Mouse (Mus musculus): ENCODE results near the gene Pacrg. TPM values are rescaled to one million over a fixed set of nuclear protein-coding genes. Genes with fewer than 3 reads are reported as not detected.

Pacrg gene
- total and polyA plus RNA-seq, 3 experiments, result not detected

GRCm38 (mm10) chr17:10698041-10698440 lies 142.1 kb downstream of the Pacrg start:
- TF ChIP-seq ZMIZ1 (IDR thresholded peaks at IDR 0.05; ENCODE audit: low read depth, low read length) (no peak), CHD1 (IDR thresholded peaks at IDR 0.05; ENCODE audit: low read depth, low read length) (no peak), CTCF (IDR thresholded peaks at IDR 0.05 in 2 of 3, conservative IDR thresholded peaks at IDR 0.05 in 1 of 3; ENCODE audit: control insufficient read depth in 1 of 3, insufficient read depth in 1 of 3, low read depth in 2 of 3, low read length in 3 of 3, poor library complexity in 1 of 3, severe bottlenecking in 1 of 3) (no peak)
- no peak overlapping the region for H3K27ac ChIP-seq (ENCODE audit: control insufficient read depth, low read depth, low read length)
- no peak for DNase-seq (ENCODE audit: low read depth, low spot score)
- H3K4me1 ChIP-seq (ENCODE audit: control insufficient read depth in 1 of 2, insufficient read depth in 2 of 2, low read length in 2 of 2), result no peaks in the 10 kb centered on the region
- H3K9me3 ChIP-seq (replicated peaks; ENCODE audit: insufficient read depth, low read length), result no peaks in the 10 kb centered on the region
- H3K4me3 ChIP-seq (ENCODE audit: control insufficient read depth in 1 of 2, insufficient read depth in 1 of 2, low read depth in 2 of 2, low read length in 2 of 2), result no peak overlapping the region
- no peak overlapping the region for H3K9ac ChIP-seq (ENCODE audit: control insufficient read depth, low read depth, low read length, poor library complexity, severe bottlenecking)
- no peaks in the 10 kb centered on the region for H3K27me3 ChIP-seq (ENCODE audit: control insufficient read depth in 1 of 2, insufficient read depth in 2 of 2, low read length in 2 of 2)
- H3K79me2 ChIP-seq (ENCODE audit: control insufficient read depth, insufficient read depth, low read length, poor library complexity), result no peaks in the 10 kb centered on the region
- no peaks in the 10 kb centered on the region for H3K36me3 ChIP-seq (ENCODE audit: control insufficient read depth in 1 of 2, insufficient read depth in 2 of 2, low read length in 2 of 2)

- Histone ChIP-seq H3K9me3 (replicated peaks; ENCODE audit: insufficient read depth, low read length) (no peaks in the 10 kb centered on the region), H3K79me2 (ENCODE audit: control insufficient read depth, insufficient read depth, low read length, poor library complexity) (no peaks in the 10 kb centered on the region), H3K27ac (ENCODE audit: control insufficient read depth, low read depth, low read length) (no peak overlapping the region), H3K4me1 (ENCODE audit: control insufficient read depth in 1 of 2, insufficient read depth in 2 of 2, low read length in 2 of 2) (no peaks in the 10 kb centered on the region), H3K36me3 (ENCODE audit: control insufficient read depth in 1 of 2, insufficient read depth in 2 of 2, low read length in 2 of 2) (no peaks in the 10 kb centered on the region), H3K27me3 (ENCODE audit: control insufficient read depth in 1 of 2, insufficient read depth in 2 of 2, low read length in 2 of 2) (no peaks in the 10 kb centered on the region), H3K4me3 (ENCODE audit: control insufficient read depth in 1 of 2, insufficient read depth in 1 of 2, low read depth in 2 of 2, low read length in 2 of 2) (no peak overlapping the region), H3K9ac (ENCODE audit: control insufficient read depth, low read depth, low read length, poor library complexity, severe bottlenecking) (no peak overlapping the region)
- TF ChIP-seq ELF1 (IDR thresholded peaks at IDR 0.05; ENCODE audit: low read depth, low read length) (no peak), E2F4 (IDR thresholded peaks at IDR 0.05; ENCODE audit: borderline replicate concordance, low read depth, low read length) (no peak), USF2 (IDR thresholded peaks at IDR 0.05; ENCODE audit: borderline replicate concordance in 1 of 2, insufficient read depth in 1 of 2, low read depth in 1 of 2, low read length in 2 of 2) (no peak), GATA1 (IDR thresholded peaks at IDR 0.05; ENCODE audit: low read depth, low read length) (no peak), CHD1 (IDR thresholded peaks at IDR 0.05; ENCODE audit: low read depth, low read length) (no peak), MAX (IDR thresholded peaks at IDR 0.05; ENCODE audit: low read length) (no peak), ETS1 (IDR thresholded peaks at IDR 0.05; ENCODE audit: low read depth, low read length) (no peak), SIN3A (IDR thresholded peaks at IDR 0.05; ENCODE audit: low read length) (no peak), POLR2AphosphoS5 (IDR thresholded peaks at IDR 0.05; ENCODE audit: borderline replicate concordance, low read depth, low read length) (no peak), UBTF (IDR thresholded peaks at IDR 0.05; ENCODE audit: borderline replicate concordance, insufficient read depth, low read depth, low read length) (no peak), MAZ (IDR thresholded peaks at IDR 0.05; ENCODE audit: low read depth, low read length) (no peak)
- DNase-seq (ENCODE audit: low read depth, low spot score), result no peak
These were observed 144.7 kb downstream of the Pacrg start for GRCm38 (mm10) chr17:10695421-10695820.

DNA sequence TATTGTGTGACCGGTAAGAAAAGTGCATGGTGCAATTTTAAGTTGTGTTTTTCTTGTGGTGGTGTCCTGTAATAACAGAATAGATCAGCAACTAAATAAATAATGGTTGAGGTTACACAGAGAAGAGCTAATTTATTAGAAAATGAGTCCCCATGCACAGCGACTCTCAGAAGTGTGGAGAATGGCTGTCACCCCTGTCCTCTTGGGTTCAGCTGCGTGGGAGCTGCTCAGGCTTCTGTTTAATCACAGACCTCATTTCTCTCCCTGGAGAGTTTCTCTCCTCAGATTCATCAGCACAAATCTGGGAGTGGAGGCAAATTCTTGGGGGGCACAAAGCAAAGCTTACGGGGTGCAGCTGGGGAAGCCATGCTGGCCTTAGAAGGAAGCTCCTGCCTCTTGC lies 163.0 kb downstream of the Pacrg start:
- H3K4me3 ChIP-seq (ENCODE audit: control insufficient read depth in 1 of 2, insufficient read depth in 1 of 2, low read depth in 2 of 2, low read length in 2 of 2), result no peak overlapping the region
- no peaks in the 10 kb centered on the region for H3K27me3 ChIP-seq (ENCODE audit: control insufficient read depth in 1 of 2, insufficient read depth in 2 of 2, low read length in 2 of 2)
- H3K79me2 ChIP-seq (ENCODE audit: control insufficient read depth, insufficient read depth, low read length, poor library complexity), result no peaks in the 10 kb centered on the region
- H3K9me3 ChIP-seq (replicated peaks; ENCODE audit: insufficient read depth, low read length), result no peaks in the 10 kb centered on the region
- no peak overlapping the region for H3K27ac ChIP-seq (ENCODE audit: control insufficient read depth, low read depth, low read length)
- no peak overlapping the region for H3K9ac ChIP-seq (ENCODE audit: control insufficient read depth, low read depth, low read length, poor library complexity, severe bottlenecking)
- no peak for TF ChIP-seq CTCF (IDR thresholded peaks at IDR 0.05 in 2 of 3, conservative IDR thresholded peaks at IDR 0.05 in 1 of 3; ENCODE audit: control insufficient read depth in 1 of 3, insufficient read depth in 1 of 3, low read depth in 2 of 3, low read length in 3 of 3, poor library complexity in 1 of 3, severe bottlenecking in 1 of 3)
- TF ChIP-seq MYB (IDR thresholded peaks at IDR 0.05; ENCODE audit: low read depth, low read length), result no peak
- TF ChIP-seq USF1 (IDR thresholded peaks at IDR 0.05; ENCODE audit: low read depth, low read length), result no peak
- no peak for DNase-seq (ENCODE audit: low read depth, low spot score)
- H3K36me3 ChIP-seq (ENCODE audit: control insufficient read depth in 1 of 2, insufficient read depth in 2 of 2, low read length in 2 of 2), result no peaks in the 10 kb centered on the region
- H3K4me1 ChIP-seq (ENCODE audit: control insufficient read depth in 1 of 2, insufficient read depth in 2 of 2, low read length in 2 of 2), result no peaks in the 10 kb centered on the region

Measured in MEL (cell line).